Mouse (Mus musculus): ENCODE data around the gene Gcn1l1.

- TF ChIP-seq CTCF (IDR thresholded peaks at IDR 0.05; ENCODE audit: borderline replicate concordance, extremely low read depth, insufficient read depth, insufficient read length), result no peak
- no peak for TF ChIP-seq POLR2A (IDR thresholded peaks at IDR 0.05; ENCODE audit: borderline replicate concordance, extremely low read depth, insufficient read depth, insufficient read length, poor library complexity, severe bottlenecking)
Measured at GRCm38 (mm10) chr5:115571086-115571485, 6.0 kb downstream of the Gcn1l1 start.
